Mouse (Mus musculus): ENCODE measurements at regions not wholly inside any gene's neighbourhood (a gene's known extent, or its start where the extent isn't known, plus 50 kb on each side); places are given as distances from the start of the nearest gene placed in this dataset.

GRCm38 (mm10) chr6:71012436-71012822 is 56.1 kb downstream of the Foxi3 start:
- no peak for DNase-seq

- peak; percentile 32 for DNase-seq
These were observed 56.6 kb downstream of the Foxi3 start for GRCm38 (mm10) chr6:71012823-71013461.

DNA sequence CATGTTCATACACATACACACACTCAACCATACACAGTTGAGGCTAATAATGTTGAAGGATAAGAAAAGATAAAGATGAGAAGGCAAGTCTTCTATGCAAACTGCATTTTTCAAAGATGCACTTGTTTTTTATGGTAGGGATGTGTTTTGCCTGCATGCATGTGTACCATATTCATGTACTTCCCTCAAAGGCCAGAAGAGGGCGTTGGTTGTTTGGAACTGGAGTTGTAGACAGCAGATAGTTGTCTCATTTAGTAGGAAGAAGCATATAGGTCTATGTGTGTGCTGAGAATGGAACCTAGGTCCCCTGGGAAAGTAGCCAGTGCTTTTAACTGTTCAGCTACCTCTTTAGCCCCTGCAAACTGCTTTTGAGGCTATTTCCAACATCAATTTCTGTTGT is 60.1 kb downstream of the Foxi3 start:
- DNase-seq = no peak

- DNase-seq = no peak
These were observed 65.0 kb downstream of the Foxi3 start for GRCm38 (mm10) chr6:71021353-71021752.

- no peak for DNase-seq
These were observed 69.1 kb downstream of the Foxi3 start for GRCm38 (mm10) chr6:71025472-71025871.

GRCm38 (mm10) chr6:71029663-71030062 is 73.3 kb downstream of the Foxi3 start:
- no peak for DNase-seq

DNA sequence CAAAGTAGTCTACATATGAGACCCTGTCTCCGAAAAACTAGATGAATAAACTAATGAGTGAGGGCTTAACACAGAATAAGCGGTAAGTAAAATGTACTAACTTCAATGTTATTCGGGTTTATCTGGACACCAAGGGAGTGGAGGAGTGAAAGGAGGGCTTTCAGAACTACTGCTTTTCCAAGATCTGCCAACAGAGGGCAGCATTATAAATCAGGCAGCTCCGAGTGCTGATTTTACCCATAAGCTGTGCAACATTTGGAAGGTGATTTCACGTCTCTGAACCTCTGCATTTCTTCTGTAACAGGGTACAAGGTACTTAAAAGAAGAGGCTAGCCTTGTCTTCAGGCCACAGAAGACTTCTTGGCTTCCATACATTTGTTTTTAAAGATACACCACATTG is 74.2 kb downstream of the Foxi3 start:
- peak; percentile 32 for DNase-seq

- DNase-seq = no peak
These were observed 87.9 kb downstream of the Foxi3 start for GRCm38 (mm10) chr6:71044241-71044640.

- no peak for DNase-seq
These were observed 88.9 kb downstream of the Foxi3 start for GRCm38 (mm10) chr6:71045261-71045660.

GRCm38 (mm10) chr6:71048199-71049094 is 92.1 kb downstream of the Foxi3 start:
- peak; percentile 51 for DNase-seq

GRCm38 (mm10) chr6:71050248-71050647 is 93.9 kb downstream of the Foxi3 start:
- DNase-seq = no peak

GRCm38 (mm10) chr6:71050754-71051213 is 93.5 kb downstream of the Thnsl2 start:
- no peak for DNase-seq

DNA sequence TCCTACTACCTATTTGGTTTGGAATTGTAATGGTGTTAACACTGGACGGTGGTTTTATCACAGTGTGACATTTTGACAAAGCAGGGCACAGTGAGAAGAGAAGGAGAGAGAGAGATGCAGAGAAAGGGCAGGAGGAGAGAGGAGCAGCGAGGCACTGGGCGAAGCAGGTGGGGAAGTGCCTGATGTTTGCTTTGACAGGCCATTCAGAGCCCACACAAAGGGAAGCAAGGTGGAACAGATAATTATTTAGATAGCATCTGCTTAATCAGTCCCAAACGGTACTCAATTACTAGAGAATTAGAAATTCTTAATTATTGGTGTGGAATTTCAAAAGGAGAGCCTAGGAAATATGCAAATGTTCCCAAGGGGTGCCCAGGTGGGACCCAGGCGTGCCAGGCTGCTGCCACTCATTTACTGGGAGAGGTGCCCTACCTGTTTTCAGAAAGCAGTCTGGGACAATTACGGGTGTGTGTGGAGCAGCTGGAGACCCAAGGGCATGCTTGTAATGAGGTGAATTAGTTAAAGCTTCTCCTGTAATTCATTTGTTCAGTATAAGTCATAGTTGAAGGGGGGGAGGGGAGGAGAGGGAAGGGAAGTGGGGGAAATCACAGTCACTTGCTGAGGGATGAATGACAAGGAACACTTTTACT is 86.9 kb downstream of the Thnsl2 start:
- DNase-seq = no peak

DNA sequence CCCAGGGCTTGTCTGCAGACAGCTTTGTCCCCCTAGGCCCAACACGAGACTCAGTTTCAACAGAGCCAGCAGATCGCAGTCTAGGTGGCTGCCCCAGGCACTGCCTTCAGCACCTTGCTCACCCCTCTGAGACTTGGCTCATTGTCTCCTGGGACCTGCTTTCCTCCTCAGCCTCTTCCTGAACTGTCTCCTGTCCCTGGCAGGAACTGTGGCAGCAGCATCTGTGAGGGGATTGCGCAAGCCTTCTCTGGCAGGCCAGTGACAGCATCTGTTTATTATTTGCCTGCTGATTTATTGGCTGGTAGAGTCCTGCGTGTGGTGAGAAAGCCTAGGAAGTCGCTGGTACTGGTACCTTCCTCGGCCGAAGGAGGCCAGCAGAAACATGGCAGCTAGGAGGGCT is 84.1 kb downstream of the Thnsl2 start:
- peak; percentile 57 for DNase-seq

DNA sequence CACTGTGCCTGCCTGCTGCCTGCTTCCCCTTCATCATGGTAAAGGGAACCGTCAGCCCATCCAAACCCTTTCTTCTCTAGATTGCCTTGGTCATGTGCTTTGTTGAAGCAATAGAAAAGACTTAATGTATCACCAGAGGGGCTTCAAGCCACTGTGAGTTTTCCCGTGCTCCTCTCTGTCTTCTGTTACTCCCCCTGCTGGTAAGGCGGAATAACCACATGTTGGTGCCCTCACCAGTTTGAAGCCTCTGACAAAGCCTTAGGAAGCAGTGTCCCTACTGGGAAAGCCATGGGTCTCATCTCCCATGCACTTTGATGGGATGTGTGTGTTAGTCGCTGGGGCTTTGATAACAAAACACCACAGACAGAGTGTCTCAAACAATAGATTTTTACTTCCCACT is 81.3 kb downstream of the Thnsl2 start:
- DNase-seq = no peak

GRCm38 (mm10) chr6:71065428-71065827 is 78.8 kb downstream of the Thnsl2 start:
- DNase-seq = no peak

DNA sequence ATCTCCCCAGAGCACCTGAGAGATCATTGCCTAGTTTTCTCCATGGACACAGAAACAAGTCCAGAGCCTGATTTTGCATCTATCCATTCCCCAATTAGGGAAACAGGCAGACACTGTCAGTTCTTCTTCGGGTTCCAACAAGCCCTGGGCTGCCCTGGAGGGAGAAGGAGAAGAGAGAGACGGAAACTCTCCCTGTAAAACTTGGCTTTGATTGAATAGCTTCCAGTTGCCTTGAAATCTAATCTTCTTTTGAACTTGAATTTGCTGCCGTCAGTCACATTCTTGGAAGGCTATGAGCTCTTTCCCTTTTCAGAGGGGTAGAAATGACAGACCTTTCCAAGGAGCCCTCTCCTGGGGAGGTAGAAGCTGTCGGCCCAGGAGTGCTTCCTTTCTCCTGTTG is 75.0 kb downstream of the Thnsl2 start:
- no peak for DNase-seq

- DNase-seq = no peak
These were observed 69.4 kb downstream of the Thnsl2 start for GRCm38 (mm10) chr6:71074789-71075191.

All from adrenal gland, postnatal 14 days (tissue).